Mouse (Mus musculus) urinary bladder, adult 2 months (tissue): Measurements from ENCODE around the gene Grk5. TPM values are rescaled to one million over a fixed set of nuclear protein-coding genes. Genes with fewer than 3 reads are reported as not detected.
"Not testable (repeated sequence)": the region's sequence is repeated elsewhere in the genome, so short reads cannot be mapped to it uniquely, and the experiment has no call there.

ENCODE experiments used
- DNase-seq: peaks from one replicate; pipeline ENCODE4 v3.0.0; 2022; ENCODE audit warnings: low spot score
- polyA plus RNA-seq: library from polyadenylated mRNA; depleted of rRNA; stranded (reverse); fragments of >200 nt; gene quantifications from 2 replicates; pipeline ENCODE4 v1.2.3, GENCODE M21; 2012; rRNA removed

Gene Grk5
- polyA plus RNA-seq: 6.4 and 7.1 TPM in 2 replicates

GRCm38 (mm10) chr19:60889714-60890315, at the start of gene Grk5:
Gene Grk5, plus strand, starts transcription at chr19:60889749.
- DNase-seq: peak; percentile 88

DNA sequence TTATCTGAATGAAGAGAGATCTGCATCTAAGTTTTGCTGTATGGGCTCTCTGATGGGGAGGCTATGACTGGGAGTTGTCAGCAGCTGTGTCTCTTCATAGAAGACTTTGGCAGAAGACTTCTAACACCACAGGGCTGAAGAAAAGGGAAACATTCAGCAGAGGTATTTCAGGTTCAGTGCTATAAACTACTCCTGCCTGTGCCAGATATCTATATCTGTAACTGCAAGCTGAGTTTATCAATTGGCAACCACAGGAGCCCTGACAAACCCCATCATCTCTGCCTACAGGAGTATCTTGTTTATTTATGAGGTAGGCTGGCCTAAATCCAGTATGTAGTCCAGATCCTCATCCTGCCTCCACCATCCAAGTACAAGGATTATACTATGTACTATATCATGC, 46.2 kb upstream of the Grk5 start:
- no peak for DNase-seq

GRCm38 (mm10) chr19:60845731-60846130, 43.8 kb upstream of the Grk5 start:
- no peak for DNase-seq

GRCm38 (mm10) chr19:60860868-60861700, 28.5 kb upstream of the Grk5 start, which contains the start of gene Sfxn4:
Gene Sfxn4, minus strand, starts transcription at chr19:60861479.
- peak; percentile 67 for DNase-seq

GRCm38 (mm10) chr19:60866169-60866568, 23.4 kb upstream of the Grk5 start:
- not testable (repeated sequence) for DNase-seq

GRCm38 (mm10) chr19:60870489-60870888, 19.1 kb upstream of the Grk5 start:
- no peak for DNase-seq

- DNase-seq: no peak
Measured at GRCm38 (mm10) chr19:60871366-60871765, 18.2 kb upstream of the Grk5 start.

DNA sequence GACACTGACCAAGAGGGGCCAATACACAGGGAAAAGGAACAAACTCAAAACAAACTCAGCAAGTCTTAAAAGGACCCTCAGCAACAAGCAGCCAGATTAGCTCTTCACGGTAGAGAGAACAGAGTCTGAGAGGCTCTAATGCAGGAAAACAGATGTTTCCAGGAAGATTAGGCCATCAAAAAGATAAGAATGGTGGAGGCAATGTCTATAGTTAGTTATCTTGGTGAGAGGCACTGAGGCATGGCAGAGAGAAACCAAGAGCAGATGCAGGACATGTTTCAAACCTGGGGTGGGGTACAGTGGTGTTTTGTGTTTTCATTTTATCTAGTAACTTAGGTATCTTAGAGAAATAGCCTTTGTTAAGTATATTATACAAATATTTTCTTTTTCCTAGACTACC, 17.3 kb upstream of the Grk5 start:
- no peak for DNase-seq

DNA sequence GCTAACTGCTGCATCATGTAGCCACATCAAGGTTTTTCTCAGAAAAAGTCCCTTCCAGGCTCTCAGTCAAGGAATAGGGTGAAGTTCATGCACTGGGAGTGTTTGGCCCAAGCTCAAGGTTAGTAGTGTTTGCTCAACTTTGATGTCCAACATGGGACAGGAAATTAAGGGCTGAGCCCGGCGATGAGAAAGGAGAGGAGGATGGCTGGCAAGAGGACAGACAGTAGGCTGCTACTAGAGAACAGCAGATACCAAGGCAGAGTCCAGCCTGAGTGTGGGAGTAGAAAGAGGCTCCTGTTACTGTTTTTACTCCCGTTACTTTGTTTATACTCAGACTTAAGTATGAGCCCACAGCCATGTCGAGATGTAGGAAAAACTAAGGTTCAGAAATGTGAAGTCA, 16.0 kb upstream of the Grk5 start:
- no peak for DNase-seq

DNA sequence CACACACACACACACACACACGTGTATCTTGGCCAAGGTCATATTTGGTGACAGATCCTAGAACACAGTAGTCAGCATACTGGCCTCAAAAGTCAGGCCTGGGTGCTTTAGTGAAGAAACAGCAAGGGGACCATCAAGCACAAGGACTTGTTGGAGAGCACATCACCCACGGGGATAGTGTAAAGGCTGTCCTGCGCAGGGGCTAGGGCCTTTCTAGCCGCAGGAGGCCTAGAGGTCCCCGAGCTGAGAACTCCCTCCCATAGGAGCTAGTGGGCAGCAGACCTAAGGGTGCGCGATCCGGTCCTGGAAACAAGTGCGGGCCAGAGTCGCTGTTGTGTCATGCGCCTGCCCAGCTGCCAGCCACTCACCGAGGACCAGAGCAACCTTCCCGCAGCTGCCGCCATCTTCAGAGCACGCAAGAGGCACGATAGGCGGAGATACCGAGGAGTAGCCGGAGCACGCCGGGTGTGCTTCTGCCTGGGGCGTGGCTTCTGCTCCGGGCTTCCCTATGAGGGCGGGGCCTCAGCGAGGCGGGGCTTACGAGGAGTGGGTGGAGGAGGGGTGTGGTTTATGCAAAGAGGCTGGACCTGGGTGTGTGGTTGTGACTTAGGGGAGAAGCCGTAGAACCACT, 15.4 kb upstream of the Grk5 start, which contains the start of gene Prdx3:
Prdx3 (minus strand) TSS at position 493 of the 631 bp plus-strand sequence.
- peak; percentile 83 for DNase-seq

GRCm38 (mm10) chr19:60883129-60883528, 6.4 kb upstream of the Grk5 start:
- no peak for DNase-seq

GRCm38 (mm10) chr19:60887637-60888036, 1.9 kb upstream of the Grk5 start:
- DNase-seq: no peak

GRCm38 (mm10) chr19:60889101-60889713, 342 bp upstream of the Grk5 start:
- DNase-seq: peak; percentile 30

DNA sequence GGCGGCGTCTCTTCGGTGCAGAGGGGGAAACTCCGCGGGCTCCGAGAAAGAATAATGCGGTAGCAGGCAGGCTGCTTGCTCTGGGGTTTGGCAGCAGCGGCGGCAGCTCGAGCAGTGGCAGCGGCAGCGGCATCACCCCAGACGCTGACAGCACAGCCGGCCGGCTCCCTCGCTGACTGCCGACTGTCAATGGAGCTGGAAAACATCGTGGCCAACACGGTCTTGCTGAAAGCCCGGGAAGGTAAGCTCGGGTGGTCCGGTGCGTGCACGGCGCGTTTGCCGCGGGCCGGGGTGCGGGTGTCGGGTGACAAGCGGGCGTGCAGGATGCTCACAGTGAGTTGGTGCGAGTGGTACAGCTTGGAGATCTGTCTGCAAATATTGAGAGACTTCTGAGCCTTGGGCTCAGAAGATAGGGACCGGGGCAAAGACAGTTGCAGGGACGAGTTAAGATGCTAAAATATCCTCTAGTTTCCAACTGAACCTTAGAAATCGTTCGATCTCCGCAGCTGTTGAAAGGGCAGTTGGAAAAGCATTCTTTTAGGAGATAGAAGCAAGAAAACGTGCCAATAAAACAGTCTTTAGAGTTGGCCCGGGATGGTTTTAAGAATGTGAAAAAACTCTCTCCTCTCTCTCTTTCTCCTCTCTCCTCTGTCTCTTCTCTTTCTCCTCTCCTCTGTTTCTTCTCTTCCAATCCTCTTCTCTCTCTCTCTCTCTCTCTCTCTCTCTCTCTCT, 1.0 kb downstream of the Grk5 start:
- peak; percentile 39 for DNase-seq

DNA sequence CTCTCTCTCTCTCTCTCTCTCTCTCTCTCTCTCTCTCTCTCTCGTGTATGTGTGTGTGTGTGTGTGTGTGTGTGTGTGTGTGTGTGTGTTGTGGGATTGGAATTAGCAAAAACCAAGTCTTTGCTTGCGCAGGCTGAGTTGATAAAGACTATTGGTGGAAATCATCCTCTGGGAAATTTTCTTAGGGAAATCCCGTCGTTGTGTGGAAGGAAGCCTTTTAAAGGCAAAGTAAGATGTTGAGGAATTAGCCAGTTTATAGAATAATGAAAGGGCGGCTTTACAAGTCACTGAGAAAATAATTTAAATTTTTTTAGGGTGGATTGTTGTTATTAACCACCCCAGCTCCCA, 1.5 kb downstream of the Grk5 start:
- DNase-seq: no peak

- peak; percentile 27 for DNase-seq
Measured at GRCm38 (mm10) chr19:60891934-60892547, 2.5 kb downstream of the Grk5 start.

- DNase-seq: no peak
Measured at GRCm38 (mm10) chr19:60895251-60895880, 5.8 kb downstream of the Grk5 start.

DNA sequence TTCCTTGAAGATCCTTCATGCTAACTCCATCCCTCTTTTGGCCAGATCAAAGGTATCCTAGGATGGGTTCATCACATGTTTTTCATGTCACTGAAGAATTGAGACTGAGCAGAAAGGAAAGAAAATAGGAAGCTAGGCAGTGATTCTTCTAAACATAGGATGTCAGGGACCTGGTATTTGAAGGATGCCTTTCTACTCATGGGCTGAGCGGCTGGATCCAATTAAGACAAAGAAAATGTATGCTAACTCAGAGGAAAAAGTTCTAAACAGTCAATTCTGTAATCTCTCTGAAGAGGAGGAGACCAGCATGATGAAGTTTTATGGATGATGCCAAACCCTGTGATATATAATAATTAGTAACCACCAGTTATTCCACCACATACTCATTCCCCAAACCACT, 13.6 kb downstream of the Grk5 start:
- no peak for DNase-seq

GRCm38 (mm10) chr19:60903971-60904370, 14.4 kb downstream of the Grk5 start:
- DNase-seq: no peak

DNA sequence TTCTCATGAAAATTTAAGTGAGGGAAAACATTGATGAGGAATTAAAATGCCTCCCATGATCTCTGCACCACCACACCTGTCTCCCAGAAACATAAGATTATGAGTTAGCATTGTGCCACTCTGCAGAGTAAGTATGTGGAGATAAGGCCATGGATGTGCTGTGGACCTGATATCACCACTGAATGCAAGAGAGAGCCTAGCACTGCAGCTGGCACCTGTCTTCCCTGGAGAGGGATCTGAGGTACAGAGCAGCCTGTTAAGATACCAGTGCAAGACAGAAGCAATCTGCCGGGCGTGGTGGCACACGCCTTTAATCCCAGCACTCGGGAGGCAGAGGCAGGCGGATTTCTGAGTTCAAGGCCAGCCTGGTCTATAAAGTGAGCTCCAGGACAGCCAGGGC, 15.9 kb downstream of the Grk5 start:
- no peak for DNase-seq

GRCm38 (mm10) chr19:60910304-60910703, 20.8 kb downstream of the Grk5 start:
- no peak for DNase-seq
